Mouse (Mus musculus): ENCODE measurements around the gene Mest.

Mest gene

DNA sequence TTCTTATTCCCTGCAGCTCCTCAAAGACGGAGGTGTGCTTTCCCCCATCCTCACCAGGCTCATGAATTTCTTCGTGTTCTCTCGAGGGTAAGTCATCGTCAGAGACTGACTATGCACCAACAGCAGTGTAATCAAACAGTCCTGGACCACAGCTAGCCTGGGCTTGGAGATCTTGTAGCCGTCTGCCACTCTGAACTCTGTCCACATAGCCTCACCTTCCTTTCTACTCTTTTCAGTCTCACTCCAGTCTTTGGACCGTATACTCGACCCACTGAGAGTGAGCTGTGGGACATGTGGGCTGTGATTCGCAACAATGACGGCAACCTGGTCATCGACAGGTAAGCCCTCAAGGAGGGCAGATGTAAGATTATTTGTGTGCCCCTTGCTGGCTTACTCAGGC, 21.5 kb downstream of the Mest start:
- DNase-seq = no peak

DNA sequence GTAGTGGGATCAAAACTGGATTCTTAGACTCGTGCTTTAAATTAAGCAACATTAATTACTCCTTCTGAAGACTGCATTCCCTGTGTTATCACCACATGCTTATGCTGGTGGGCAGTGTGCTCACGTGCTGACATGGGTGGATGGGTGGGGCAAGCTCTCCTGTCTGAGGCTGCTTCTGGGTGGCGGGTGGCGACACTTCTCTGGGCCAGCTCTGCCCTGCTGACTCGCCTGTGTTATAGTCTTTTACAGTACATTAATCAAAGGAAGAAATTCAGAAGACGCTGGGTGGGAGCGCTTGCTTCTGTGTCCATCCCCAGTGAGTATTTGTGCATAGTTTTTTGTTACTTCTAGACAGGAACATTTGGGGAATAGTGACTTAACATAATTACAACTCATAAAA, 22.2 kb downstream of the Mest start:
- DNase-seq = no peak

DNA sequence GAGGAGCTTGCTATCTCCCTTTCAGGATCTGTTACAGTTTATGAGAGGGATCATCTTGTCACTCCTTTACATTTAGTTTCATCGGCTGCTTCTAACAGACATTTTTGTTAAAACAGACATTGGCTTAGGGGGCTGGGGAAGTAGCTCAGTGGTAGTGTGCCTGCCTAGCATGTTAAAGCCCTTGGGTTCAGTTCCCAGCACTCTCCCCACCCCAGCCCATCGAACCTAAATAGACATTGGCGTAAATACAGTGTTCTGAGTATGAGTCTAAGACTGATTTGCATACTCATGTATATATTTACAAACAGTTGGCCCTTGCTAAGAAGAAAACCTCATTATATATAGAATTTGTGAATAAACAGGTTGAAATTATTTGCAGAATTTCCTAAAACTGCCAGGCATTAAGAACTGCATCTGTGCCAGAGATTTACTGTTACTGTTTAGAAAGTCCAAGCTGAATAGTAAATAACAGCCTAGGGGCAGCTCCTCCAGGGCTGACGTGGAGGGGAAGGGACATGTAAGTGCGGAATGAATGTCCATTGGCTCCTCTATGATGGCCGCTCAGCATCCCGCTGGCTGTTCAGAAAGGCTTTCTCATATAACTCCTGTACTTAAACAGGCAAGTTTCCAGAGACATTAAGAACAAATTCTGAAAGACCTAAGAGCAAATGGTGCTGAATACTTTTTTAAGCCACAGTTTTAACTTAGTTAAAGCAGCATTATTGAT, 24.4 kb downstream of the Mest start:
- DNase-seq = no peak

DNA sequence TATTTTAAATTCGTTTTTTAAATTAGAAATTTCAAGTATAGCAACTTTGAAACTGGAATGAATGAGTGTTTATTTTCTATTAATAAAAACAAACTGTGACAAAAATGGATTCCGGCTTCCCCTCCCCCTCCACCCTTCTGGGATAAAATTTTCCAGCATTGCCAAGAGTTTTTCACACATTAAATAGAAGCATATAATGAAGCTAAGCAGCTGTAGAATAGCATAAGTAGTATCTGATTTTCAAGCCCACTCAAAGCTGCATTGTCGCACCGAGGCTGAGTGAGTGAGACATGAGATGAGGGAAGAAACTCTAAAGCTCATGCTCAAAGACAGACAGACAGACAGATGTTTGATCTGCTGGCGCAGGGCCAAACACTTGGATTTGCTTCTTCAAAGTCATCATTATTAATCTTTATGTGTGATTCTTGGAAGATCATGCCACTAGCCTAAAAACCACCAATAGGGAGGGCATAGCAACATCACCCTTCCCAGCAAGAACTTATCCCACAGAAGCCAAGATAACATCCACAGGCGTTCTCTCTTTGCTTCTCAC, 25.1 kb downstream of the Mest start:
- no peak for DNase-seq

DNA sequence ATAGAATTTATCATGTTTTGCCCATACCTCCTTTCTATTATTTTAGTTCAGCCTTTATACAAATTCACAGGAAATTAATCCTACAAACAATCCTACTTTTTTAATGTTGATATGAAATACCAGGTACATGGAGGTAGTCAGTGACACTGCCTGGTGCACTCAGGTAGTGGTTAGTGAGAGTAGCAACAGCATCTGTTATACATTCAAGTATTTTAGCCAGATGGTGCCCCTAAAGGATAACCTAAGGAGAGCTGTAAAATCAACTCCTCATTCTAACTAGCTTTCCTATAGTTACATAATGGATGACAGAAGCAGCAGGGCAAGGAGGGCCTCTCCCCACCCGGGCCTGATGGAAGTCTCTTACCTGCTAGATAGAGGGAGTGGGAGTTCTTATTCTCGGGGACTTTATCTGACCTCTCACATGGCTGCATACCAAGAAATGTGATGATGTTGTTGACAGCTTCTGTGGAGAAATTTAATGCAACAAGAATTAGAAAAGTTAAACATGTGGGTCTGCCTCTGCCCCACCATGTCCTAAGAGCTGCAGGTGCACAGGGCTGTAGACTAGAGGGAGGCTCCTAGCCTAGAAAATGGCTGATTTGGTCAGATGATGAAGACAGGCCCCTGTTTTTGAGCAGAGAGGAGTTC, 25.8 kb downstream of the Mest start:
- DNase-seq = no peak

DNA sequence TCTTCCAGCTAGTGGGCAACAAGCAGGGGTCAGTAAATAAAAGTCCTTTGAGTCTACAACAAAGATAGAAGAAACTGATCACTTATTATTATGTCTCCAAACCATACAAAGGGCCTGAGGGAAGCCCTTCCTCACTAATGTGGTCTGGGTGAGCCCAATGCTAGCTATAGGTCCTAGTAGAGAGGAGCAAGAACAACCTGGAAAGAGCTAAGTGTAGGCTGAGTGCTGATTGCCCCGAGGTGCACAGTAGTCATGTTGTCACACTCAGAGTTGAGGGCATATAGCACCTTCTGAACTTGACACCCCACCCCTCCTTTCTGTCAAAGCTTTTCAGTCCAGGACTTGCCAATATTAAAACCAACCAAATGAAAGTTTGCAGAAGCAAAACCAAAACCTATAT, 26.5 kb downstream of the Mest start:
- DNase-seq = no peak

DNA sequence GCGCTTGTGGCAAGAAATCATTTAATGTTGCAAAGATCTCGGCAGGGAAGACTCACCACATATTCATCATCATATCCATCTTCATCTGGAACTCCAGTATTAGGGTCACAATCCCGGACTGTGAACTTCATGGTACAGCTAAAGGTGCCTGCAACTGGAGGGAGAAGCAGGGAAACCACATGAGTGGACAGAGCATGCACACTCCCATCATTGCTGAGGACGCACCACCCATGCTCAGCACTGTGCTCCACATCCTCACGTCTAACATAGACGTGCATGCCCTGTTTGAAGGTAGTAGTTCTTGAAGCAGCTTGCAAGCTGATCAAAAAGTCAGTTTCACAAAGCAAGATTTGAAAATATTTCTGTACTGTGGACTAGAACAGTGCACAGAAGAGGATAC, 27.1 kb downstream of the Mest start:
- no peak for DNase-seq

DNA sequence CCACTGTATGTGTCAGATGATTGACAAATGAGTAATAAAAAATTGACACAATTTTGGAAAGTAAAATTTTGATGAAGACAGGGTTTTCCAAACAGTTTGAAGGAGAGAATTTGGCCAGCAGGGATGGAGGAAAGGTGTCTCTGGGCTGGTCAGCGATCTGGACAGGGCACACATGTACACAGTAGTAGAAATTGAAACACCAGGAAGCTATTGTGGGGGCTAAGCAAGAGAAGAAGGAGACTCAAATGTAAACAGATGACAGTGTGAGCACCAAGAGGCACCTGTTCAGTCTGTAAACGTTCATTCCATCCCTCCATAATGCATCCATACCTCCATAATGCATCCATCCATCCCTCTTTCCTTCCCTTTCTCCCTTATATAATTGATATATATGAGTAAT, 27.9 kb downstream of the Mest start:
- no peak for DNase-seq
